Mouse (Mus musculus): ENCODE data around the gene Vps45.

- TF ChIP-seq POLR2A (IDR thresholded peaks at IDR 0.05; ENCODE audit: borderline replicate concordance, control insufficient read depth, low read depth, low read length) (no peak), CTCF (IDR thresholded peaks at IDR 0.05; ENCODE audit: control insufficient read depth, insufficient read depth, low read length) (no peak)
These were observed 10.8 kb upstream of the Vps45 start for GRCm38 (mm10) chr3:96069046-96069445.

Data from bone marrow, adult 2 months (tissue).